Mouse (Mus musculus): ENCODE measurements around the gene Fxyd1.

The Fxyd1 gene

GRCm38 (mm10) chr7:31017104-31017901 is 39.7 kb downstream of the Fxyd1 start:
- DNase-seq (ENCODE audit: low spot score in 2 of 2): no peak

- DNase-seq (ENCODE audit: low spot score in 2 of 2): no peak
Observed at GRCm38 (mm10) chr7:31012971-31013370, 44.0 kb downstream of the Fxyd1 start.

- DNase-seq (ENCODE audit: low spot score in 2 of 2): peak in 1 of 2 experiments; percentile 34
Observed at GRCm38 (mm10) chr7:31008889-31009288, 48.1 kb downstream of the Fxyd1 start.

GRCm38 (mm10) chr7:31008175-31008574 is 48.8 kb downstream of the Fxyd1 start:
- DNase-seq (ENCODE audit: low spot score in 2 of 2): no peak

- no peak for DNase-seq (ENCODE audit: low spot score in 2 of 2)
Observed at GRCm38 (mm10) chr7:31007775-31008174, 49.2 kb downstream of the Fxyd1 start.

GRCm38 (mm10) chr7:31002650-31003049 is 54.3 kb downstream of the Fxyd1 start:
- DNase-seq (ENCODE audit: low spot score in 2 of 2): peak in 1 of 2 experiments; percentile 24

Measured in urinary bladder, adult 18-20 months (tissue).